Mouse (Mus musculus): ENCODE data around the gene Tnni2. TPM values are rescaled to one million over a fixed set of nuclear protein-coding genes. Genes with fewer than 3 reads are reported as not detected.
A peak's percentile ranks its signal among the peaks of the same experiment; 100 is the strongest.

Gene Tnni2
- polyA plus RNA-seq, 1 experiment from 2014 or later: 27.0 TPM

DNA sequence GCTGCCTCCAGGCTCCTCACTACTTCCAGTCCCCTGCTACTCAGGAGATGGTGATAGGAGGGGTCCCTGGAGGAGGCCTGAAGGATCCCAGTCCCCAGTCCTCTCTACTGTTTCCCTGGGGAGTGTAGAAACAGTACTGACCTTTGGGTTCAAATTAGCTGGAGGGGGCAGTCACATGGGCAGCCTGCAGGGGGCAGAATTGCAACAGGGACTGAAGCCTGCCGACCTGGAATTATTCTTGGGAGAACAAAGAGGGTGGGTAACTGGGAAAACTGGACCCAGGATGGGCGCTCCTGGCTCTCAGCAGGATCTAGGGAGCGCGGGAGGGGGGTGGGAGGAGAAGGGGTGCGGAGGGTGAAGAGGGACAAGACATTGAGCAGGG, 39.6 kb downstream of the Tnni2 start:
- WGBS: 14% methylated on average over 5 of the region's 5 CpGs
- no peak; the same call in 1 of the 2 replicates for ATAC-seq (replicated peaks; ENCODE audit: extremely low read depth, insufficient read depth, low FRiP score)

DNA sequence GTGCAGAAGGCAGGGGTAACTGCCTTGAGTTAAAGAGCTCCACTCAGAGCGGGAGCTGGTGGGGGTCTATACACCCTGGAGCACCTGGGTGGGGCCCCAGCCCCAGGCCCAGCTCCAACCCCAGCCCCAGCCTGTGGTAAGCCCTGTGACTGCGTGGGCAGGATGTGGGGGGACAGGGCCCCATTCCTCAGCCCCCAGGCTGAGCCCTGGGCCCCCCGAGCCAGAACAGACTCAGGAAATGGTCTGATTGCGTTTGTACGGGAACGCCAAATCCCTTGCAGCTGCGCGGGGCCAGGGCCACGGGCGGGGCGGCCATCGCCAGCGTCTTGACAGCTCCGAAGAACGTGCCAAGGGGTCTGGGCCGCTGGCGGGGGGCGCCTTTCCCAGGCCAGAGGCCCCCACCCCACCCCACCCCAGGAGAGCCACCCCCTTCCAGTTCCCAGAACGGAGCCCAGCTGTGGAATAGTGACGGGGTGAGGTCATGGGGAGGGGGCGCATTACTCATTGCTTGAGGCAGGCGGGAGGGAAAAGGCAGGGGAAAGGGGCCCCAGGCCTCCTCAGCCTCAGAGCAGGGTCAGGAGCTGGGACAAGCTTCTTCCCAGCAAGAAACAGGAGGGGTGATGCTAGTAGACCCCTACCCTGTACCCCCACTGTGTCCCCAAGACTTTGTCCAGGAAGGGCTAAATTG, 40.1 kb downstream of the Tnni2 start:
- Histone ChIP-seq H3K4me1 (ENCODE audit: control insufficient read depth, insufficient read depth, low read length) (peaks cover 54% of the 10 kb centered on the region), H3K4me3 (ENCODE audit: low read length) (peak overlapping the region; percentile 32), H3K36me3 (ENCODE audit: control insufficient read depth, insufficient read depth) (no peaks in the 10 kb centered on the region), H3K9me3 (replicated peaks; ENCODE audit: control insufficient read depth, low read length) (no peaks in the 10 kb centered on the region), H3K27ac (ENCODE audit: low read length) (peak overlapping the region; percentile 86), H3K9ac (ENCODE audit: low read length) (peak overlapping the region; percentile 82), H3K27me3 (ENCODE audit: control insufficient read depth, insufficient read depth, low read length) (no peaks in the 10 kb centered on the region), H3K4me2 (ENCODE audit: low read depth, low read length) (peak overlapping the region; percentile 60)
- 4% methylated on average over 22 of the region's 22 CpGs for WGBS
- peak; percentile 74 for ATAC-seq (replicated peaks; ENCODE audit: extremely low read depth, insufficient read depth, low FRiP score)

More for the DNA sequence above, 39.6 kb downstream of the Tnni2 start:
- H3K4me3 ChIP-seq (ENCODE audit: low read length): peak overlapping the region; percentile 32
- peak overlapping the region; percentile 82 for H3K9ac ChIP-seq (ENCODE audit: low read length)
- no peaks in the 10 kb centered on the region for H3K36me3 ChIP-seq (ENCODE audit: control insufficient read depth, insufficient read depth)
- peaks cover 56% of the 10 kb centered on the region for H3K4me1 ChIP-seq (ENCODE audit: control insufficient read depth, insufficient read depth, low read length)
- peak overlapping the region; percentile 60 for H3K4me2 ChIP-seq (ENCODE audit: low read depth, low read length)
- peak overlapping the region; percentile 86 for H3K27ac ChIP-seq (ENCODE audit: low read length)
- H3K9me3 ChIP-seq (replicated peaks; ENCODE audit: control insufficient read depth, low read length): no peaks in the 10 kb centered on the region
- H3K27me3 ChIP-seq (ENCODE audit: control insufficient read depth, insufficient read depth, low read length): no peaks in the 10 kb centered on the region

DNA sequence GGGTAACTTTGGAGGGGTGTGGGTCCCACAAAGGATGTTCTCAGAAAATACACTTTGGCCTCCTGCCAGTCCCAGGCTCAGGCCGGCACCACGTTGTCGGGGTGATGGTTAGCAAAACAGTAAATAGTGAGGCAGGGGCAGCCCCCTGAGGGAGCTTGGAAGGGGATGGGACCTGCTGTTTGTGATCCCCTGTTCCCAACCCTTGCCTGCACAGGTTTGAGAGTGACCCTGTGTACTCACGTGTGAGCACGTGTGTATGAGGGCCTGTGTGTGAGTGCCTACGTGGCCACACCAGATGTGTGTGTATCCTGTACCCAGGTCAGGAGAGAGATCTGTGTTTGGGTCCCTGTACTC, 40.6 kb downstream of the Tnni2 start:
- H3K4me1 ChIP-seq (ENCODE audit: control insufficient read depth, insufficient read depth, low read length): peaks cover 59% of the 10 kb centered on the region
- H3K9me3 ChIP-seq (replicated peaks; ENCODE audit: control insufficient read depth, low read length): no peaks in the 10 kb centered on the region
- peak overlapping the region; percentile 82 for H3K9ac ChIP-seq (ENCODE audit: low read length)
- H3K27ac ChIP-seq (ENCODE audit: low read length): peak overlapping the region; percentile 86
- H3K4me2 ChIP-seq (ENCODE audit: low read depth, low read length): peak overlapping the region; percentile 60
- peak; percentile 30 for ATAC-seq (replicated peaks; ENCODE audit: extremely low read depth, insufficient read depth, low FRiP score)
- H3K36me3 ChIP-seq (ENCODE audit: control insufficient read depth, insufficient read depth): no peaks in the 10 kb centered on the region
- no peaks in the 10 kb centered on the region for H3K27me3 ChIP-seq (ENCODE audit: control insufficient read depth, insufficient read depth, low read length)
- H3K4me3 ChIP-seq (ENCODE audit: low read length): peak overlapping the region; percentile 32
- 7% methylated on average over 6 of the region's 6 CpGs for WGBS

GRCm38 (mm10) chr7:142483136-142483535, 41.5 kb downstream of the Tnni2 start:
- Histone ChIP-seq H3K9ac (ENCODE audit: low read length) (peak overlapping the region; percentile 82), H3K27me3 (ENCODE audit: control insufficient read depth, insufficient read depth, low read length) (no peaks in the 10 kb centered on the region), H3K4me2 (ENCODE audit: low read depth, low read length) (no peak overlapping the region), H3K9me3 (replicated peaks; ENCODE audit: control insufficient read depth, low read length) (no peaks in the 10 kb centered on the region), H3K4me3 (ENCODE audit: low read length) (no peak overlapping the region), H3K27ac (ENCODE audit: low read length) (peak overlapping the region; percentile 86), H3K36me3 (ENCODE audit: control insufficient read depth, insufficient read depth) (no peaks in the 10 kb centered on the region), H3K4me1 (ENCODE audit: control insufficient read depth, insufficient read depth, low read length) (peaks cover 65% of the 10 kb centered on the region)
- 15% methylated on average over 11 of the region's 11 CpGs for WGBS
- peak; percentile 38 for ATAC-seq (replicated peaks; ENCODE audit: extremely low read depth, insufficient read depth, low FRiP score)

DNA sequence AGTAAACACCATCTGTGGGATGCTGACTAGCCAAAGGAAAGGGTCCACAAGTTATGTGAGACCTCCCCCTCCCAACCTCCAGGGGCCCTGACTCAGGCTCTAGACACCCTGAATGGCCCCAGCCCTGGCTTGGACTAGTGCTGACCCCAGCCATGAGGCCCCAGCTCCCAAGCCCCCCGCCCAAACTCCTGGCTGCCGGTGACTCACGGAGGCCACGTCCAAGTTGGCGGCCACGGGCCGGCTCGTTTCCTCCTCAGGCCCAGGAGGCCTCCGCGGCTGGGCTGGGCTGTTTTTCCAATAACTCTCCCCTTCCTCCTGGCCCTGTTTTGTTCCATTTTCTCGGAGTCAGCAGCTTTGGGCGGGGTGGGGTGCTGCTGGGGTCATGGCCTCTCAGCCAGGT, 43.2 kb downstream of the Tnni2 start:
- Histone ChIP-seq H3K9me3 (replicated peaks; ENCODE audit: control insufficient read depth, low read length) (no peaks in the 10 kb centered on the region), H3K36me3 (ENCODE audit: control insufficient read depth, insufficient read depth) (no peaks in the 10 kb centered on the region), H3K4me1 (ENCODE audit: control insufficient read depth, insufficient read depth, low read length) (peaks cover 61% of the 10 kb centered on the region), H3K9ac (ENCODE audit: low read length) (no peak overlapping the region), H3K4me2 (ENCODE audit: low read depth, low read length) (no peak overlapping the region), H3K4me3 (ENCODE audit: low read length) (no peak overlapping the region), H3K27me3 (ENCODE audit: control insufficient read depth, insufficient read depth, low read length) (no peaks in the 10 kb centered on the region), H3K27ac (ENCODE audit: low read length) (peak overlapping the region; percentile 86)
- no peak for ATAC-seq (replicated peaks; ENCODE audit: extremely low read depth, insufficient read depth, low FRiP score)
- WGBS: 76% methylated on average over 12 of the region's 12 CpGs

DNA sequence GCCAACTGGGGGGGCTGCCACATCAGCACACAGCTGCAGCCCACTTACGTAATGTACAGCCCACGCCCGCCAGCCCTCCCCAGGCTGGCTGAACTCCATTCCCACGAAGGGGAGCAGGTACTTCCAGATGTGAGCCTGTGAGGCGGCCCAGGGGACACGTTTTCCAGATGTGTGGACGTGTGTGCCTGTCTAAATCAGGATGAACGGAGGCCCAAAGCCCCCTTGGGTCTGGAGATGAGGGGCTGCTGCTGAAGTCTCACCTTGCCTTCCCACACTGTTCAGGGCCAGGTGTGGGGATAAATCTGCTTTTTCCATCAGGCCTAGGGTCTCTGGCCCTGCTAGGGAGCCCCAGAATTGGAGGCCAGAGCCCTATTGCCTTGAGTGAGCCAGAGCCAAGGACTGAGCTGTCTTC, 45.1 kb downstream of the Tnni2 start:
- no peak for ATAC-seq (replicated peaks; ENCODE audit: extremely low read depth, insufficient read depth, low FRiP score)
- H3K27ac ChIP-seq (ENCODE audit: low read length): peak overlapping the region; percentile 76
- H3K4me3 ChIP-seq (ENCODE audit: low read length): no peak overlapping the region
- peaks cover 3% of the 10 kb centered on the region; the same call in 1 of the 2 replicates for H3K36me3 ChIP-seq (ENCODE audit: control insufficient read depth, insufficient read depth)
- H3K4me2 ChIP-seq (ENCODE audit: low read depth, low read length): no peak overlapping the region
- peak overlapping the region; percentile 59 for H3K9ac ChIP-seq (ENCODE audit: low read length)
- no peaks in the 10 kb centered on the region for H3K27me3 ChIP-seq (ENCODE audit: control insufficient read depth, insufficient read depth, low read length)
- WGBS: 75% methylated on average over 8 of the region's 8 CpGs
- H3K4me1 ChIP-seq (ENCODE audit: control insufficient read depth, insufficient read depth, low read length): peaks cover 42% of the 10 kb centered on the region
- H3K9me3 ChIP-seq (replicated peaks; ENCODE audit: control insufficient read depth, low read length): no peaks in the 10 kb centered on the region

DNA sequence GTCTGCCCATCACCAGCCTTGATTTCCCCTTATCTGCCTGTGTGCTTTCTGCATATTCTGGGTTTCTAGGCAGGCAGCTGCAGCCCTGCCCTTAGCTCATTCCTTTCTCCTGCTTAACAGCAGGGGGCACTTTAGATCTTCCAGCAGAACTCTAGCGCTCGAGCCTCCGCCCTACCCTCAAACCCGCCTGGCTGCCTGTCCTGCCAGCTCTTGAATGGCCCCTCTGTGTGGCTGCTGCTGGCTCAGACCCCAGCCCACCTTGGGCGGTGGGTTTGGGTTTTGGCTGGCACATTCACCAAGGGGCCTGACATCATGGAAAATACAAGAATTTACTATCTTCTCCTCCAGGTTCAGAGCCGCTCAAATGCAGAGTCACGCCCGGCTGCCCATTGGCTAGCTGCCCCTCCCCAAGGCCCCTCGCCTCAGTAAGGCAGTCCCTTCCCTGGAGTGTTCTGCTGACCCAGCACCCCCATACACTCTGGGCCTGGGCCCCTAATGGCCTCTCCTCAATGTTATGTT, 45.8 kb downstream of the Tnni2 start:
- H3K4me1 ChIP-seq (ENCODE audit: control insufficient read depth, insufficient read depth, low read length): peaks cover 36% of the 10 kb centered on the region
- H3K36me3 ChIP-seq (ENCODE audit: control insufficient read depth, insufficient read depth): peaks cover 3% of the 10 kb centered on the region; the same call in 1 of the 2 replicates
- no peaks in the 10 kb centered on the region for H3K27me3 ChIP-seq (ENCODE audit: control insufficient read depth, insufficient read depth, low read length)
- H3K4me3 ChIP-seq (ENCODE audit: low read length): no peak overlapping the region
- H3K9ac ChIP-seq (ENCODE audit: low read length): peak overlapping the region; percentile 59
- peak; percentile 29; the same call in 1 of the 2 replicates for ATAC-seq (replicated peaks; ENCODE audit: extremely low read depth, insufficient read depth, low FRiP score)
- peak overlapping the region; percentile 76 for H3K27ac ChIP-seq (ENCODE audit: low read length)
- 26% methylated on average over 9 of the region's 9 CpGs for whole genome bisulfite sequencing
- H3K4me2 ChIP-seq (ENCODE audit: low read depth, low read length): no peak overlapping the region
- no peaks in the 10 kb centered on the region for H3K9me3 ChIP-seq (replicated peaks; ENCODE audit: control insufficient read depth, low read length)

DNA sequence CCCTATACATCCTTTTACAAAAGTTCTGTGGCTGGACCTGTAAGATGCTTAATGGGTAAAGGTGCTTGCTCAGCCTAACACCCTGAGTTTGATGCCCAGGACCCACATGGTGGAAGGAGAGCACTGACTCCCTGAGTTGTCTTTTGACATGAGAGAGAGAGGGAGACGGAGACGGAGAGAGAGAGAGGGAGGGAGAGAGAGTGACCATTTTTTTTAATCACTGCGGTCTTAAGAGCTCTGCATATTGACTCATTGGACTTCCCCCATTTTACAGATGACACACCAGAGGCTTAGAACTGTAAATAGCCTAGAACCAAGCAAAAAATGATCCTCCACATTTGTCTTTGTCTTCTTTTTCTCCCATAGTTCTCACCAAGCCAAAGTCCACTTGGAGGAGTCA, 46.4 kb downstream of the Tnni2 start:
- Histone ChIP-seq H3K4me1 (ENCODE audit: control insufficient read depth, insufficient read depth, low read length) (peaks cover 29% of the 10 kb centered on the region), H3K4me2 (ENCODE audit: low read depth, low read length) (no peak overlapping the region), H3K27ac (ENCODE audit: low read length) (peak overlapping the region; percentile 76), H3K4me3 (ENCODE audit: low read length) (no peak overlapping the region), H3K9me3 (replicated peaks; ENCODE audit: control insufficient read depth, low read length) (no peaks in the 10 kb centered on the region), H3K36me3 (ENCODE audit: control insufficient read depth, insufficient read depth) (peaks cover 3% of the 10 kb centered on the region; the same call in 1 of the 2 replicates), H3K27me3 (ENCODE audit: control insufficient read depth, insufficient read depth, low read length) (no peaks in the 10 kb centered on the region), H3K9ac (ENCODE audit: low read length) (no peak overlapping the region; the same call in 1 of the 2 replicates)
- ATAC-seq (replicated peaks; ENCODE audit: extremely low read depth, insufficient read depth, low FRiP score): no peak
- 78% methylated on average over 3 of the region's 3 CpGs for WGBS

- WGBS: 75% methylated on average over 8 of the region's 8 CpGs
- ATAC-seq (replicated peaks; ENCODE audit: extremely low read depth, insufficient read depth, low FRiP score): no peak
Measured at GRCm38 (mm10) chr7:142493535-142493934, 51.9 kb downstream of the Tnni2 start.

More at GRCm38 (mm10) chr7:142493535-142493934, 51.9 kb downstream of the Tnni2 start:
- H3K4me3 ChIP-seq (ENCODE audit: low read length): no peak overlapping the region
- H3K36me3 ChIP-seq (ENCODE audit: control insufficient read depth, insufficient read depth): peaks cover 5% of the 10 kb centered on the region; the same call in 1 of the 2 replicates
- no peak overlapping the region for H3K27ac ChIP-seq (ENCODE audit: low read length)
- no peaks in the 10 kb centered on the region for H3K27me3 ChIP-seq (ENCODE audit: control insufficient read depth, insufficient read depth, low read length)
- peaks cover 8% of the 10 kb centered on the region for H3K4me1 ChIP-seq (ENCODE audit: control insufficient read depth, insufficient read depth, low read length)
- no peak overlapping the region for H3K9ac ChIP-seq (ENCODE audit: low read length)
- H3K4me2 ChIP-seq (ENCODE audit: low read depth, low read length): no peak overlapping the region
- no peaks in the 10 kb centered on the region for H3K9me3 ChIP-seq (replicated peaks; ENCODE audit: control insufficient read depth, low read length)
